ENCODE assay signal across 30 mouse cellular contexts in the genomic region with DNA sequence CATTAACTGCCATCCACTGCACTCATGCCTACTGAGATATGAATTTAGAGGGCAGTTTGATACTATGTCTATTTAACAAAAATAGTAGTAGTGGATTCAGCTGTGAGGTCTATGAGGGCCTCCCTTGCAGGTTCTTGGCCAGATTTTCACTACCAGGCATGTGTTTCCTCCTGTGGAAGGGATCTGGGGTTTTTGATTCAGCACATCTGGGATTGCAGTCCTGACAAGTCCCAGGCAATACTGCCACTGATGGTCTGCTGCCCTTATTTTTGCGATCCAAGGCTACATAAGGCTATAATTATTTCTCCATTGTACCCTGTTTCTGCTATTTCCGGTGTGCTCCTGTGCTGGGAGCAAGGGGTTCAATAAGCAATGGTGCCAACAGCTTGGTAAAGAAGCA.
DNase-seq lines count a peak whose midpoint lies in the region; ATAC-seq and TF ChIP-seq lines count a peak whose summit lies in the region.
"Had no signal": no experiment of that assay in that cellular context is flagged by ENCODE, and none has a peak within 500 bp of the region (broad histone marks: within the 10 kb centered on the region; RNA-seq: fewer than 3 reads in every experiment).

No protein-coding gene starts in this region.

- intact Hi-C loops in heart, postnatal 10 days (cut with DNase I), result no loop called here
- intact Hi-C loops in heart, postnatal 36 days (cut with DNase I), result no loop called here

- 82% methylated on average over 2 of the region's 2 CpGs for WGBS in heart, embryonic 12.5 days
- 85% methylated on average over 2 of the region's 2 CpGs for WGBS in heart, postnatal 0 days
- WGBS in liver, embryonic 11.5 days, result 82% methylated on average over 2 of the region's 2 CpGs

- no peaks in the 10 kb centered on the region for H3K36me3 ChIP-seq in heart, embryonic 12.5 days
- no peaks in the 10 kb centered on the region for H3K36me3 ChIP-seq in heart, postnatal 0 days (replicated peaks; ENCODE audit: control insufficient read depth, insufficient read depth, low read length)
- no peaks in the 10 kb centered on the region for H3K36me3 ChIP-seq in liver, embryonic 11.5 days (ENCODE audit: control insufficient read depth, insufficient read depth, low read length)
- H3K36me3 ChIP-seq: embryonic facial prominence, embryonic 10.5 days; embryonic facial prominence, embryonic 15.5 days; heart, embryonic 10.5 days; hindbrain, embryonic 12.5 days; intestine, embryonic 15.5 days; liver, embryonic 15.5 days had no signal

- no peak for TF ChIP-seq POLR2A in embryonic fibroblast, embryonic 13.5 days (IDR thresholded peaks at IDR 0.05; ENCODE audit: low read depth, low read length)

- TF ChIP-seq EP300 in heart, postnatal 0 days (IDR thresholded peaks at IDR 0.05; ENCODE audit: low read depth), result no peak

- ATAC-seq in heart, embryonic 12.5 days (ENCODE audit: insufficient number of reproducible peaks, low FRiP score), result no peak
- no peak for ATAC-seq in heart, postnatal 0 days (ENCODE audit: insufficient read depth, low read depth)
- ATAC-seq in liver, embryonic 11.5 days (replicated peaks; ENCODE audit: low FRiP score), result no peak
- ATAC-seq: forebrain, embryonic 13.5 days; hindbrain, postnatal 0 days; intestine, embryonic 15.5 days; midbrain, embryonic 16.5 days had no signal

- peaks cover 19% of the 10 kb centered on the region for H3K4me1 ChIP-seq in heart, embryonic 12.5 days (replicated peaks)
- peaks cover 16% of the 10 kb centered on the region for H3K4me1 ChIP-seq in heart, postnatal 0 days (ENCODE audit: control insufficient read depth, insufficient read depth)
- H3K4me1 ChIP-seq in embryonic fibroblast, embryonic 13.5 days (ENCODE audit: control insufficient read depth, insufficient read depth, low read length), result peaks cover 20% of the 10 kb centered on the region
- no peaks in the 10 kb centered on the region for H3K4me1 ChIP-seq in liver, embryonic 11.5 days (replicated peaks; ENCODE audit: control insufficient read depth, insufficient read depth, low read length)
- H3K4me1 ChIP-seq: embryonic facial prominence, embryonic 10.5 days; embryonic facial prominence, embryonic 15.5 days; forebrain, embryonic 13.5 days; heart, embryonic 10.5 days; intestine, embryonic 15.5 days; liver, embryonic 15.5 days had no signal

- peaks cover 5% of the 10 kb centered on the region; the same call in 1 of the 2 replicates for H3K9me3 ChIP-seq in heart, embryonic 12.5 days (replicated peaks)
- H3K9me3 ChIP-seq in heart, postnatal 0 days (replicated peaks; ENCODE audit: control insufficient read depth, low read length), result no peaks in the 10 kb centered on the region
- no peaks in the 10 kb centered on the region for H3K9me3 ChIP-seq in liver, embryonic 11.5 days (ENCODE audit: control insufficient read depth, low read length)
- H3K9me3 ChIP-seq: embryonic facial prominence, embryonic 10.5 days; embryonic facial prominence, embryonic 15.5 days; forebrain, embryonic 13.5 days; heart, embryonic 10.5 days; hindbrain, embryonic 12.5 days; intestine, embryonic 15.5 days; liver, embryonic 15.5 days had no signal

- H3K27ac ChIP-seq in heart, embryonic 12.5 days (ENCODE audit: poor library complexity, severe bottlenecking), result peak overlapping the region; percentile 58
- H3K27ac ChIP-seq in heart, postnatal 0 days (ENCODE audit: low read depth), result peak overlapping the region; percentile 90
- H3K27ac ChIP-seq in embryonic fibroblast, embryonic 13.5 days (ENCODE audit: insufficient read depth, low read length), result peak overlapping the region; percentile 51
- H3K27ac ChIP-seq in liver, embryonic 11.5 days (ENCODE audit: low read depth, low read length), result no peak overlapping the region
- H3K27ac ChIP-seq: embryonic facial prominence, embryonic 10.5 days; embryonic facial prominence, embryonic 15.5 days; forebrain, embryonic 13.5 days; heart, embryonic 10.5 days; hindbrain, embryonic 12.5 days; hindbrain, postnatal 0 days; intestine, embryonic 15.5 days; kidney, postnatal 0 days; liver, embryonic 15.5 days; stomach, postnatal 0 days had no signal

- no peak for DNase-seq in heart, postnatal 10 days
- no peak for DNase-seq in heart, postnatal 0 days (ENCODE audit: low spot score)
- DNase-seq in heart, postnatal 36 days, result no peak
- peak; percentile 22 for DNase-seq in 3T3-L1 (ENCODE audit: low read depth, low spot score)
- DNase-seq in liver, embryonic 11.5 days (ENCODE audit: low spot score), result no peak
- DNase-seq: adrenal gland, postnatal 25 days; B cell, adult 2 months; cerebellum, adult 8-10 months; cerebellum, postnatal 25 days; kidney, adult 8-10 months; layer of hippocampus, postnatal 36 days; left cerebral cortex, postnatal 4 days; liver; lung, embryonic 14.5 days; right cerebral cortex, postnatal 25 days; thymus, postnatal 4 days had no signal

- H3K9ac ChIP-seq in heart, embryonic 12.5 days, result no peak overlapping the region
- H3K9ac ChIP-seq in heart, postnatal 0 days (replicated peaks; ENCODE audit: low read depth, low read length), result no peak overlapping the region
- H3K9ac ChIP-seq in liver, embryonic 11.5 days (ENCODE audit: low read depth, low read length), result no peak overlapping the region
- H3K9ac ChIP-seq: embryonic facial prominence, embryonic 15.5 days; forebrain, embryonic 13.5 days; hindbrain, embryonic 12.5 days; intestine, embryonic 15.5 days; liver, embryonic 15.5 days; lung, embryonic 14.5 days had no signal

- H3K4me2 ChIP-seq in heart, embryonic 12.5 days, result no peak overlapping the region
- H3K4me2 ChIP-seq in heart, postnatal 0 days (ENCODE audit: low read depth, low read length), result peak overlapping the region; percentile 25; the same call in 1 of the 2 replicates
- no peak overlapping the region for H3K4me2 ChIP-seq in liver, embryonic 11.5 days
- H3K4me2 ChIP-seq: embryonic facial prominence, embryonic 15.5 days; forebrain, embryonic 13.5 days; hindbrain, embryonic 12.5 days; intestine, embryonic 15.5 days; liver, embryonic 15.5 days; lung, embryonic 14.5 days; midbrain, embryonic 11.5 days had no signal

- H3K4me3 ChIP-seq in heart, embryonic 12.5 days, result no peak overlapping the region
- H3K4me3 ChIP-seq in heart, postnatal 0 days (ENCODE audit: low read depth, low read length), result no peak overlapping the region
- no peak overlapping the region for H3K4me3 ChIP-seq in embryonic fibroblast, embryonic 13.5 days (ENCODE audit: insufficient read depth, low read length)
- no peak overlapping the region for H3K4me3 ChIP-seq in liver, embryonic 11.5 days (ENCODE audit: low read depth, low read length)
- H3K4me3 ChIP-seq: embryonic facial prominence, embryonic 10.5 days; embryonic facial prominence, embryonic 15.5 days; forebrain, embryonic 13.5 days; heart, embryonic 10.5 days; hindbrain, embryonic 12.5 days; intestine, embryonic 15.5 days; liver, embryonic 15.5 days had no signal

- no peak for TF ChIP-seq CTCF in heart, postnatal 0 days (IDR thresholded peaks at IDR 0.05; ENCODE audit: low read depth)
- no peak for TF ChIP-seq CTCF in embryonic fibroblast, embryonic 13.5 days (IDR thresholded peaks at IDR 0.05; ENCODE audit: borderline replicate concordance, insufficient read depth, low read length)

- H3K27me3 ChIP-seq in heart, embryonic 12.5 days (replicated peaks), result no peaks in the 10 kb centered on the region
- H3K27me3 ChIP-seq in heart, postnatal 0 days (ENCODE audit: control insufficient read depth, insufficient read depth, low read length), result no peaks in the 10 kb centered on the region
- H3K27me3 ChIP-seq in liver, embryonic 11.5 days (replicated peaks; ENCODE audit: control insufficient read depth, insufficient read depth, low read length), result no peaks in the 10 kb centered on the region
- H3K27me3 ChIP-seq: embryonic facial prominence, embryonic 15.5 days; forebrain, embryonic 13.5 days; hindbrain, embryonic 12.5 days; intestine, embryonic 15.5 days; liver, embryonic 15.5 days had no signal
